Mouse (Mus musculus) right cerebral cortex, postnatal 4 days (tissue): ENCODE data around the gene Slc2a8.
"Not testable (repeated sequence)": the region's sequence is repeated elsewhere in the genome, so short reads cannot be mapped to it uniquely, and the experiment has no call there.

Experiments used
- DNase-seq: peaks from one replicate; pipeline ENCODE4 v3.0.0-alpha.2; 2022

The Slc2a8 gene

DNA sequence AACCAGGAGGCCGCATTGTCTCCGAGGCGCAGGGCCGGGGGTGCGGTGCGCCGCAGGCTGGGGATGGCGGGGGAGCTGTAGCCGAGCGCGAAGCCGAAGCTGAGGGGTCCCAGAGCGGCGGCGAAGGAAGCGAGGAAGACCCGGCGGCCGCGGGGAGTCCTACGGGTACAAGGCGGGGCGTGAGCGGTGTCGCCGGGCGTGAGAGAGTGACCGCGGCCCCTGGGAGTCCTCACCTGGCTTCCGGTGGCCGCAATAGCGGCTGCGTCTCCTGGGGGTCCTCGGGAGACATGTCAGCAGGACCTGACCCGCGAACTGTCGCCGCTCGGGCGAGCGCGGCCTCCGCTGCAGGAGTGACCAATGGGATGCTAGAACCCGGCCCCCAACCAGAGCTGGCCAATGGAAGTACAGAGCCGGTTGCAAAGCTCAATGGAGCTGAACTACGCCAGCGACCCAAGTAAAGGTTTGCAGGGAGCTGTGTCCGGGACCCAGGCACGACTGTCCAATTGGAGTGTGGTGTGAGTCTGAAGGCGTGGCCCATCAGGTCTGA lies at the start of gene Slc2a8:
Slc2a8 (minus strand) TSS at position 359 of the 547 bp plus-strand sequence.
- DNase-seq: peak; percentile 80

DNA sequence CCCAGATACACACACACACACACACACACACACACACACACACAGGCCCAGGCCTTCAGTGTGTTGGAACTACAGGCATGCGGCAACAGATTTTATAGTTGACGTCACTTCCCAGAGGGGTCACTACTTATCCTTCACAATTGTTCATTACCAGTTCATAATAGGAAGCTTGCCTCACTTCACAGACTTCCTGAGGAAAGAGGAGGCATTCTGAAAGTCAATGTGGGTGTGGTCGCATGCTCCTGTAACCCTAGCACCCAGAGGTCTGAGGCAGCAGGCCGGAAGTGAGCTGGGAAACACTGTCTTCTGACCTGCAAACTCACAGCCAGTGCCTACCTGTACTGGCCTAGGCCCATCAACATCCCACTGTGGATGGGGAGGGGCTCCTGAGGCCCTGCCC lies 43.2 kb upstream of the Slc2a8 start:
- DNase-seq: no peak

DNA sequence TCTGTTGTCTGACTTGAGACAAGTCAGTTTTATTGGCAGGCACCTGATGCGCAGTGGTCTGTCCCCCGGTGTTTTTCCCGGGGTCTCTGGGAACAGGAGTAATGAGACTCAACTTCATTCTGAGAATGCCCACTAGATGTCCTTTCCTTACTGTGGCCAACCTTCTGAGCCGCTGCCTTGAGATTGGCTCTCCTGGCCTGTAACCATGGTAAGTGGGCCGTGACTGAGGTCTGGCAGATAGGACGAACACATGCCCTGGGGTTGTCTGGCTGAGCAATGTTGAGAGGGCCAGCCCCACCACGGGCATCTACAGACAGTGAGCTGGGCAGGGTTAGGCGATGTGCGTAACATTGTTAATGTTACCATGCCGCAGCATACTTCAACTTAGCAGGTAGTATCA lies 42.7 kb upstream of the Slc2a8 start:
- no peak for DNase-seq

DNA sequence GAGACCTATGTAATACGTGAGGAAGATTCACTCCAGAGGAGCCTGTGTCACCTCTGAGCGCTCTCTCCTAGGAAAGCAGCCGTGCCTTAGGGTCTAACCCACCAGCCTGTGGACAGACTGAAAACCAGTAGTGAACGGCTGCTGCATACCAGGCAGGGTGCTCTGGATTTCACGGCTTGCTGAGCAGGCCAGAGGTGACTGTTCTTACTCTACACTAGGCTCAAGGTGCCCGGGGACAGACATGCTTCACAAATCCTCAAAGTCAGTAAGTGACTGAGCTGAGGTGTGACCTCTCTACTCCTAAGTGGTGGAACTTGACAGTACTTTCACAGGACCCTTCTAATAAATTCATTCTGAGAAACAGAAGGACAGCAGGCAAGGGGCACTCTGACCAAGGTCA lies 41.0 kb upstream of the Slc2a8 start:
- DNase-seq: no peak

DNA sequence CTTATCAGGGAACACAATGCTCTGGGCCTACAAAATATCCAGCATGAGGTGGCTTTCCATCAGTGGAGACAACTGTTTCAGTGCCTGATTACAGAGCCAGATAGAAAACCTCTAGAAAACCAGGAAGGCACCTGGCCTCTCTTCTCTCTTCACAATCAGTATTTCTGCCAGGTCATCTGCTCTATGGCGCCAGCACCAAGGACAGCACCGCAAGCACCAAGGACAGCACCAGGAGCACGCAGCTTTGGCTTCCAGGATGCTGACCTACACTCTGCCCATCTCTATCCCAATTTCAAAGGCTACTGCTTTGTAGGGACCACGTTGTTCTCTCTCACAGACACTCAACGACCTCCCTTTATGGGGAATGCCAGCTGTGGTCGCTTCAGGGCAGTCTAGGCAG lies 36.1 kb upstream of the Slc2a8 start:
- no peak for DNase-seq

DNA sequence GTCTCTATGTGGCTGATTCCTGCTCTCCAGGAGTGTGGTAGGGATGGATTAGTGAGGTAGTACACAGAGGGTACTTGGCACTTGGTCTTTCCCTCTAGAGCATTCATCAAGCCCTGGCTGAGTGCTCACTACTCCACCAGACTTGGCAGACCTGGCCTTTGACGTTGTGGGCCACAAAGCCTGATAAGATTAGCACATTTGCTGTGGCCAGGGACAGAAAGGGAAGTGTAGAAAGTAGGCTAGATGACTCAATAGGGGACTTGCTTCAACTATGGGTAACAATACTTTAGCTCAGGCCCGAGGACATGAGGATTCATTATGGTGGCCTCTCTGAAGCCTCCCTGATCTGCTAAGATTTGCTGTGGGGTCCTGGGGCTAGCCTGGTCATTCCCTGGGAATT lies 35.3 kb upstream of the Slc2a8 start:
- DNase-seq: no peak

DNA sequence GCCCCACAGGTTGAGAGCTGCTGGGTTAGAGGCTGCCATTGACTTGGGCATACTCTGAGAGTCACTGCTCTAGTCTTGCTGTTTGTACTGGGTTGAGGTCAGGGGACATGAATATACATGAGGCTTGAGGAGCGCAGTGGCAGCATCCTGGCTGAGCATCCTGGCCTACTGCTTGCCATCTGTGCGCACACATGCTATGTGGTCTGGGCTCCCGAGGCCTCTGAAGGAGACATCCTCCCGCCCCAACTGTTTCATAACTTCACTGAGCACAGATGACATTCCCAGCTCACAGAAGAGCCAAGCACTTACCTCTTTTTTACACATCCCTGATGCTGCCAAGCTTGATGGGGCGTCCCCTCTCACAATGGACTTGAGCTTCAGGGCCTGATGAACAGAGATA lies 33.0 kb upstream of the Slc2a8 start:
- no peak for DNase-seq

DNA sequence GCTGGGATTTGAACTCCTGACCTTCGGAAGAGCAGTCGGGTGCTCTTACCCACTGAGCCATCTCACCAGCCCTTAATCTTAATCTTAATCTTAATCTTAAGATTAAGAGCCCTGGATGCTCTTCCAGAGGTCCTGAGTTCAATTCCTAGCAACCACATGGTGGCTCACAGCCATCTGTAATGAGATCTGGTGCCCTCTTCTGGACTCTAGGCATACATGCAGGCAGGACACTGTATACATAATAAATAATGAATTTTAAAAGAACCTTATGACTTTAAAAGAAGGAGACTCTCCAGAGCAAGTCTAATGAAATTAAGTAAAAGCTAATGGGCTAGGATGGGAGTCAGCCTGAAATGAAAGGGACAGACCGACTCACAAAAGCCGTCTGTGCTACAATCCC lies 27.2 kb upstream of the Slc2a8 start:
- not testable (repeated sequence) for DNase-seq

DNA sequence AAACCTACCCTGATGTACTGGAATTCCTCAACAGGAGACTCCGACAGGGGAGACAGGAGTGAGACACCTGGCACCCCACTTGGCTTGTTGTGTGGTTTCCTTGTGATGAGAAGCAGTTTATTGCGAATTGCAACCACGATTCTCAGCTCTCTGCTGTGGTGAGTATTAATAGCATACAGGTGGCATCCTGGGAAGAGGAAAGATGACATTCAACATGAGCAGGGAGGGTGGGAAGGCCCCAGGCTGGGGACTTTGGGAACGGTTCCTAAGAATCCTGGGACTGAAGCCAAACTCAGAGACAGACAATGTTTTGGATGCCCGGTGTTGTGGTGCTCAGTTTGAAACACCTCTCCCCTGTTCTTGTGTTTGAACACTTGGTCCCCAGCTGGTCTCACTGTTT lies 23.2 kb upstream of the Slc2a8 start:
- no peak for DNase-seq

DNA sequence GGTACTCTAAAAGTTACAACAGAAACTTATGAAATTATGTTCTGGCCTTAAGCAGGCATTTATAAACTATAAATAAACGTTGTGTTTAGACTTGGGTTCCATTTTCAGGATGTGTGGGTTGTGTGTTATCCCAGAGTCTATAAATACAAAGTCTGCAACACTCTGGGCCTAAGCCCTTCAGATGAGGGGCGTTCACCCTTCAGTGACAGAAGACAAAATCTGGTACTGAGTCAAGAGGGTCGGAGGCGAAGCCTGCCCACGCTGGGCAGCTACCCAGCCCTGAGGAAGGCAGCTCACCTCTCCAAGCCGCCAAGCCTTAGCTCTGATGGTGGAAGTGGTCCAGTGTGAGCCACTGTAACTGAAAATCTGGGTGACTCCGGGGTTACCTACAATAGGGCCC lies 20.3 kb upstream of the Slc2a8 start:
- DNase-seq: no peak

DNA sequence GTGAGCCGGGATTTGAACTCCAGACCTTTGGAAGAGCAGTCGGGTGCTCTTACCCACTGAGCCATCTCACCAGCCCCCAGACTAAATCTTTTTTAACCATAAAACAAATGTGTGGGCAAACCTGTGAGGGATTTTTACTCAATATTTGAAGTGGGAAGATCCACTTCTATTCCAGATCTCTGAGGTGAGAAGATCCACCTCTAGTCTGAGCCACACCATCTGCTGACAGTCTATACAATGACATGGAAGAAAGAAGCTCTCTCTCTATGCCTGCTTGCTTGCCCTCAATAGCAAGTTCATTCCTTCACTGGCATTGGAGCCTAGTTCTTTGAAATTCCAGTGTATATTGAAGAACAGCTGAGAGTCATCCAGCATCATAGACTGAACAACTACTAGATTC lies 17.9 kb upstream of the Slc2a8 start:
- no peak for DNase-seq

DNA sequence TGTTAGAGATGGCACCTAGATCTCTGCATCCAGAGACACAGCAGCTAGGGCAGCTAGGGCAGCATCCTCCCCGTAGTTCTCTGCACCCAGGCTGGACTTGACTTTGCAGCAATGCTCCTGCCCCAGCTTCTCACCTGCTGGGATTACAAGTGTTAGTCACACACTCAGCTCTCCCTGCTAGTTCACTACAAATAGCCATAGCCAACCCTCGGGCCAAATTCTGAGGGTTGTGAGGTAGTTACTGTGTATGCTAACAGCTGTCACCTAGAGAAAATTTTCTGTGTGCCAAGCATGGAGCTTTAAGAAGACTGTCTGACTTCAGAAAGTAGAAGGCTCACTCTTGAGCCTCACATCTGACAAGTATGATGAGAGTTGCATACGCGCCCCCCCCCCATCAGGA lies 15.9 kb upstream of the Slc2a8 start:
- DNase-seq: no peak

DNA sequence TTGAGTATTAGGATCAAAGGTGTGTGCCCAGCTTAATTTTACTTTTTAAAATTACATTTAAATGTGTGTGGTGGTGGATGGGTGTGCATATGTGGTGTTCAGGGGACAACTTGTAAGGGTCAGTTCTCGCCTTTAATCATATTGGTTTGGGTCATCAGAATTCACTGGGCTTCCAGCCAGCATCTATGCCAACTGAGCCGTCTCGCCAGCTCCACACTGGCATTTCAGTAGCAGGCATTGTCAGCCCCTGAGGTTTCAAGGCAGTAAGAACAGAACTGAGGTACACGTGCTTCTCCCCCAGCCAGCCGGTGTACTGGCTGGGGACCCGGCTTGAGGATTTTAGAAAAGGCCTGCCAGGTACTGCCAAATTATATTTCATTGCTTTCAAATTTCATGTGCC lies 15.2 kb upstream of the Slc2a8 start:
- no peak for DNase-seq

DNA sequence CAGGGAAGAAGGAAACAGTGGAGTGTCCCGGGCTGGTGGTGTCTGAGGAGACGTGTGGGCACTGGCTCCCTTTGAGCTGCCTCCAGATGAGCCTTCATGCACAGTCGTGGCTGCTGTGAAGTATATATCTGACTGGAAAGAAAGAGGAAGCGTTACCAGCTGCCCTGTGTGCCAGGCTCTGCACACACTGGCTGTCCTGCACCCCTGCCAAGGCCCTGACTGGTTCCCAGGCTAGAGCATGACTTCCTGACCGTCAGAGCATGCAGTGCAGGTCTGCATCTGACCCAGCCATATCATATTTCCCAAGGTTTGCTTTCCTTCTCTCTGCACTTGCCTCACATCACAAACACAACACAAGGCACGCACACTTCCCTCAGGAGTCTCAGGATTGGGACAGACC lies 10.2 kb upstream of the Slc2a8 start:
- no peak for DNase-seq

DNA sequence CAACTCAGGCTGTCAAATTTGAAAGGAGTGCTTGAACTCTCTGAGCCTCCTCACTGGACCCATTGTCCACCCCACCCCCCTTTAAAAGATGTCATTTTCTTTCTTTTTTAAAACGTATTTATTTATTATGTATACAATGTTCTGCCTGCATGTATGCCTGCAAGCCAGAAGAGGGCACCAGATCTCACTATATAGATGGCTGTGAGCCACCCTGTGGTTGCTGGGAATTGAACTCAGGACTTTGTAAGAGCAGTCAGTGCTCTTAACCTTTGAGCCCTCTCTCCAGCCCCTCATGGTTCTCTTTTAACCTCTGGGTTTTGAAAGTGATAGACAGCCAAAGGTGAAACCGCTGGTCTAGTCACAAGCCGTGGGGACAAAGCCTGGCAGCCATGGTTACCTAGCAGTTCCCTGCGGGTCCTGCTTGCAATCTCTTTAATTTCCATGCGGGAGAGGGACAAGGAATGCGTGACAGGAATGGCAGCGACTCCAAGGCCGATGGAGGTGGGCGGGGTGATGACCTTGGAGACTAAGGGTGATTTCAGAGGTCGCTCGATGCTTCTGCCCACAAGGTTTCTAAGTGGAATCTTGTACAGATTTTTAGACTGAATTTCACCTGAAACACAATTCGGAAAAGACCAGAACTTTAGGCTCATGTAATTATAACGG lies 8.4 kb upstream of the Slc2a8 start:
- DNase-seq: no peak

DNA sequence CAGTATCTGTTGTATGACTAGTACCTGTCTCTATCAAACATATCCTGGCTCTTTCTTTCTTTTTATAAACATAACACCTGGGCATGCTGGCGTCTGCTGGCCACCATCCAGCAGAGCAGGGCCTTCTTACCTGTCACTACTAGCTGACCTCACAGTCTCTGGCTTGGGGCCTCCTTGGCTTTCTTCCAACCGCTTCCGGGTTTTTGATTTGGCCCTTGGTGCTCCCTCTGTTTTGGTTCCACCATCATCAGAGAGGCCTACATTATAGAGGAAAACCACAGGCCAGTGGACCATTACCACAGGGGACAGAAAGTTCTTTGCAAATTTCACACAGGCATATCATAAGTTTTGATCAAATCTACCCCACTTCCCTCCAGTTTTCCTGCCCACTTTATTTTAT lies 7.5 kb upstream of the Slc2a8 start:
- DNase-seq: no peak

DNA sequence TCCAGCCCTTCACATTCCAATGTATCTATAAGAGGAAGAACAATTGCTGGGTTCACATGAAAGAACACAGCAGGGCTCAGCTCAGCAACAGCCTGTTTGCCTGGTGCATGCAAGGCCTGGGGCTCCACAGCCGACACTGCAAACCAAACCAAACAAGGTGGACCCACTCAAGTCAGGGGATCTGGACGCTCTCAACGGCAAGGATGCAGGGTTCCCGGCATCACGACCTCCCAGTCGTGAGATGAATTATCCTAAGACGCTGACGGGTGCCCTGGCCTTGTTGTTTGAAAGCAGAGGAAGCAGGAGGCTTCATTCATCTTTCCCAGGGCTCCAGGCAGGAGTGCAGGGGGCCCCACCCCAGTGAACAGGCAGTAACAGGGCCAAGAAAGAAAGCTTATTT lies 4.0 kb upstream of the Slc2a8 start:
- DNase-seq: no peak

DNA sequence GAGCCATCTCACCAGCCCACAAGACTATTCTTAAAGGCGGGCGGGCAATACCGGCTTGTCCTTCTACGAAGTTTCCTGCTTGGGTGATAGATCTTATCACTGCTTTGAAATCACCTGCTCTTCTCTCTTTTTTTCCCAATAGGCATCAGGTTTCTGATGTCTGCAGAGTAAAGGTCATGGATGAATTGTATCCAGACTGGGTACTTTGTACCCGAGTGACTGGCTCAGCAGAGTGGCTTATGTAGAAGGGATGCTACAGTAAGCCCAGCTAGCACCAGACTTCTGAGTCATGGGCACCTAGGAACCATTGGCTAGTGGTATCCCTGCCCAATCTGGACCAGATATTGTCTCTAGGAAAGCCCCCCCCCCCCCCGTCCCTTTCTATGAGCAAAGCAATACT lies 1.7 kb upstream of the Slc2a8 start:
- no peak for DNase-seq

DNA sequence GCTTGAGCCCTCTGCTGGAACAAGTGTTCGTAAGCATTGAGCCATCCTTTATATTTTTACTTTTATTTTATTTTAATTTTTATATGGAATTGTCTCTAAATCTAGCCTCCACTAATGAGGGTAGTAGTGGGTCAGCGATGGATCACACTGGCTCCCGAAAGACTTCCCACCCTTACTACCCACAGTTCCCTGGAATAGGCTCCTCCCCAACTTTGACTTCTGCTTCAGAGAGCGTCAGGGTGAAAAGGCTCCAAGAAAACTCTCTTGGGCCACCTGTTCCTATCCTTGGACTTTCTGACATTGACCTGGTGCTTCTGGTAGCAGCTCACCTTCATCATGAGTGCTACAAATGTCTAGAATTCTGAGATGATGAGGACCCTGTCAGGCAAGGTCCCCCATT lies 817 bp upstream of the Slc2a8 start:
- DNase-seq: no peak

DNA sequence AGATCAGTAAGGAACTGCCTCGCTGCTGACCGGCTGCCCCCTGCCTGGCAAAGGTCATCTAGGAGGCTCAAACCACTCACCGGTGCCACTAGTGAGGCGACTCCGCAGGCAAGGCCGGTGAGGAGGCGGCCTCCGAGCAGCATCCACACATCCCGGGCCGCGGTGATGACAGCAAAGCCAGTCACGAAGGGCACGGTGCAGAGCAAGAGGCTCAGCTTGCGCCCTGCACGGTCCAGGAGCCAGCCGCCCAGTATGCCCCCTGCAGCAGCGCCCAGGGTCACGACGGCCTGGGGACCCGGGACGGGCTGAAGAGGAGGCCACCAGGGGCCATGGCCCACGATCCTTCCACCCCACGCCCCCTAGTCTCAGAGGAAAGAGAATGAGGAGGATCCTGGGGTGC lies 602 bp downstream of the Slc2a8 start:
- peak; percentile 40 for DNase-seq

DNA sequence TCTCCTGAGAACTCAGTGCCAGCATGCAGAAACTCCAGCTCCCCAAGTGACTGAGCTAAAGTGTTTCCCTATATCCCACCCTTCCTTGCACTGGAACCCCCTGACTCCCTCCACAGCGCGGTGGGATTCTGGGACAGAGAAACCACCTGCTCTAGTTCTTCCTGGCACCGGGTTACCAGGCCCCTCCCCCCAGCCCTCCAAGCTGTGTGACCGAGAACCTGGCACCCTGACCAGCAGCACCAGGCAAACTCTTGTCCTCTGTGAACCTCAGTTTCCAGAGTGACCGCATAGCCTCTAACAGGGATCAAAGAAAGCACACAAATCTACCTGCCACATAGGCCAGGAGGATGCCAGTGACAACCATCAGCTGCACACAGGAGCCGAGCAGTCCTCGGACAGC lies 2.2 kb downstream of the Slc2a8 start:
- no peak for DNase-seq

DNA sequence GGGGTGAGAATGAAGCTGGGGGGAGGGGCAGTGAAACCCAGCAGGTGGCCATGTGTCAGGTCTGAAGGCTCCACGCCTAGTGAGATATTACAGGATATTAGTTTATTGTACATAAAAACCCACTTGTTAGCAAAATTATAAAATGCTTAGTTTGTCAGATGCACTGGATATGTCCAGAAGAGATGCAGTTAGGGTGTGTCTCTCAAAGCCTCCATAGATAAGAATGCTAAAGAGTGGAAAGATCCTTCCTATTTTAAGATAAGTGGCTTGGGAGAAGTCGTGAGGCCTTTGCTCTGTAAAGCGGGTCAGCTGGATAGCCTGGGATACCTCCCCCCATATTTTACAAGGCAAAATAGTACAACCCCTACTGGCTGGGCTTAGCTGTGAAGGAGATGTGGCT lies 3.2 kb downstream of the Slc2a8 start:
- no peak for DNase-seq

DNA sequence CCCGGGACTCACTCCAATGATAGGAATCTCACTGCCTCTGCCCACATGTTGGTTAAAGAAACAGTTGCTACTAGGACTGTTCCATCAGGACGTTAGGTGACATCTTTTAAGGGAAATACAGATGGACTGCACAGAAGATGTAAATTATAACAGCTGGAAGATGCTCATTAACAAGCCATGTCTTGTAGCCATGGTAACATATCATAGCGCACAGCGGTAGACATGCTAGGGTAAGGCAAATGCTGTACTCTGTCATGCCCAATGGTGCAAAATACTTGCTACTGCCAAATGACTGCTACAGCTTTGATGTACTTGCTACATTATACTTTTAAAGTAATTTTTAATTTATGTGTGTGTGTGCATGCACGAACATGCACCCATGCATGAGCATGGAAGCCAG lies 4.8 kb downstream of the Slc2a8 start:
- DNase-seq: no peak

DNA sequence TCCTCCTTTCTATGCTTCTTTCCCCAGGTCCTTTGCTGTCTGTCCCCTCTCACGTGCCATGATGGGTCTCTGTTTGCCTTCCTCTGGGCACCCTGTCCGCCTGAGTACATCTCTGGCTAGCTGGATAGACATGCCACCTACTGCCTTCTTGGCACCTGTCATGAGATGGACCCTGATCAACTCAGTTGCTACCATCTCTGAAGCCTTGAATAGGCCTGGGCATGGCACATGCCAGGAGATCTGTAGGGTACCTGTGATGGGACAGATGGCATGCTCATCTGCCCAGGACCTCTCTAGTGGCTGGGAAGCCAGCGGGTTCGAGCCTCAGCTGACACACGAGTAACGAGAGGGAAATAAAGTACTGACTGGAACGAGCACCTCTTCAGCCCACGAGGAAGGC lies 7.7 kb downstream of the Slc2a8 start:
- no peak for DNase-seq

DNA sequence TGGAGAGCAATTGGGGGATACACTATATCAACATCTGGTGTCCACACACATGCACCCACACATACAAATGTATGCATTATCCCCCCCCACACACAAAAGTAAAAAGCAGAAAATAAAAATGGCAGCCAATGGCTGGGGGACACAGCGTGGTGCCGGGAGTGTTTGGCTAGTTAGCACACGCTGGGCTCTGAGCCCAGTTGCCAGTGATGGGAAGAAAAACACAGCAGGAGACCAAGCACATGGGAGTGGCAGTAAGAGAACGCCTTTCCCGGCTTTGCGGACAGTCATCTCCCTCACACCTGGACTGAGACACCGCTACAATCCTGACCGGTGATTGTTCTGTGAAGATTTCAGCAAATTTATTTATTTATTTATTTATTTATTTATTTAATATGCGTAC lies 10.6 kb downstream of the Slc2a8 start:
- DNase-seq: no peak

DNA sequence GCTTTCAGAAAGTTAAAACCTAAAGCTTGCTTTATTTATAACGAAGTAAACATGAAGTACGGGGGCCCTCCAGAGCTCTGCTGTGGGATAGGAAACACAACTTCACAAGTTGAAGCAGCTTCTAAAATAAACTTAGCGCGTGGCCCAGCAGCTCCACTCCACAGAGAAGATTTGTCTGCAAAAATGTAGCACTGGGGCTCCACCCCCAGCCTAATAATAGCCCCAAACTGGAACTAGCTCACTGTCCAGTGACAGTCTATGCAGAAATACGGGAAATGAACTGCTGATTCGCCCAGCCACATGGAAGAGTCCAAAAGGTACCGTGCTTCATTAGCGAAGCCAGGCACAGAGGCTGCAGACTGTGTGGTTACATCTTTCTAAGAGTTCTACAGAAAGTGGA lies 12.6 kb downstream of the Slc2a8 start:
- no peak for DNase-seq
